Mouse (Mus musculus): ENCODE measurements around the gene Prss27. TPM values are rescaled to one million over a fixed set of nuclear protein-coding genes. Genes with fewer than 3 reads are reported as not detected.

The Prss27 gene
- polyA plus RNA-seq (2014; fragmentation: Nextera tagmentation; extraction: Ambion mirVana) = 0.20 and 0.24 TPM in 2 replicates

- no peaks in the 10 kb centered on the region for H3K27me3 ChIP-seq (ENCODE audit: insufficient read depth, low read length)
- no peak within 1 kb of the TSS for H3K9ac ChIP-seq
- H3K36me3 ChIP-seq (ENCODE audit: insufficient read depth) = no peaks in the 10 kb centered on the region
- H3K4me1 ChIP-seq (ENCODE audit: insufficient read depth) = no peaks in the 10 kb centered on the region
- DNase-seq = no peak
- WGBS = 63% methylated on average over 4 of the region's 4 CpGs
- H3K9me3 ChIP-seq (ENCODE audit: low read depth, low read length) = no peaks in the 10 kb centered on the region
- ATAC-seq (ENCODE audit: insufficient read depth) = no peak
- H3K4me3 ChIP-seq (ENCODE audit: low read depth, low read length) = no peak within 1 kb of the TSS
- no peak for TF ChIP-seq CTCF (IDR thresholded peaks at IDR 0.05; ENCODE audit: low read depth)
- H3K27ac ChIP-seq (ENCODE audit: low read depth) = no peak within 1 kb of the TSS
- no peak within 1 kb of the TSS for H3K4me2 ChIP-seq
These were observed at the start of gene Prss27 for GRCm38 (mm10) chr17:24037844-24038243. Gene Prss27 (plus strand): TSS chr17:24038144.

GRCm38 (mm10) chr17:23989802-23990201, 48.1 kb upstream of the Prss27 start:
- H3K36me3 ChIP-seq (ENCODE audit: insufficient read depth) = no peaks in the 10 kb centered on the region
- no peak for DNase-seq
- no peak overlapping the region for H3K9ac ChIP-seq
- no peak for ATAC-seq (ENCODE audit: insufficient read depth)
- H3K4me2 ChIP-seq = no peak overlapping the region
- H3K4me1 ChIP-seq (ENCODE audit: insufficient read depth) = peaks cover 5% of the 10 kb centered on the region; the same call in 1 of the 2 replicates
- no peak overlapping the region for H3K27ac ChIP-seq (ENCODE audit: low read depth)
- no peak overlapping the region for H3K4me3 ChIP-seq (ENCODE audit: low read depth, low read length)
- no peaks in the 10 kb centered on the region for H3K27me3 ChIP-seq (ENCODE audit: insufficient read depth, low read length)
- TF ChIP-seq CTCF (IDR thresholded peaks at IDR 0.05; ENCODE audit: low read depth) = no peak
- WGBS = 33% methylated on average over 2 of the region's 2 CpGs
- H3K9me3 ChIP-seq (ENCODE audit: low read depth, low read length) = no peaks in the 10 kb centered on the region

- WGBS = 60% methylated on average over 9 of the region's 9 CpGs
- H3K4me1 ChIP-seq (ENCODE audit: insufficient read depth) = peaks cover 5% of the 10 kb centered on the region; the same call in 1 of the 2 replicates
- H3K27ac ChIP-seq (ENCODE audit: low read depth) = no peak overlapping the region
- H3K4me2 ChIP-seq = peak overlapping the region; percentile 56
- no peaks in the 10 kb centered on the region for H3K9me3 ChIP-seq (ENCODE audit: low read depth, low read length)
- no peak for DNase-seq
- no peaks in the 10 kb centered on the region for H3K36me3 ChIP-seq (ENCODE audit: insufficient read depth)
- H3K9ac ChIP-seq = no peak overlapping the region
- peak overlapping the region; percentile 17; the same call in 1 of the 2 replicates for H3K4me3 ChIP-seq (ENCODE audit: low read depth, low read length)
- TF ChIP-seq CTCF (IDR thresholded peaks at IDR 0.05; ENCODE audit: low read depth) = no peak
- peak; percentile 72 for ATAC-seq (ENCODE audit: insufficient read depth)
- no peaks in the 10 kb centered on the region for H3K27me3 ChIP-seq (ENCODE audit: insufficient read depth, low read length)
These were observed 45.0 kb upstream of the Prss27 start for GRCm38 (mm10) chr17:23992789-23993553.

GRCm38 (mm10) chr17:23993559-23994428, 44.1 kb upstream of the Prss27 start:
- peak overlapping the region; percentile 56 for H3K4me2 ChIP-seq
- whole genome bisulfite sequencing = 12% methylated on average over 31 of the region's 31 CpGs
- H3K4me3 ChIP-seq (ENCODE audit: low read depth, low read length) = peak overlapping the region; percentile 17; the same call in 1 of the 2 replicates
- ATAC-seq (ENCODE audit: insufficient read depth) (peak; percentile 68), DNase-seq (peak; percentile 97)
- no peak overlapping the region for H3K27ac ChIP-seq (ENCODE audit: low read depth)
- H3K36me3 ChIP-seq (ENCODE audit: insufficient read depth) = no peaks in the 10 kb centered on the region
- peaks cover 5% of the 10 kb centered on the region; the same call in 1 of the 2 replicates for H3K4me1 ChIP-seq (ENCODE audit: insufficient read depth)
- H3K9ac ChIP-seq = peak overlapping the region; percentile 23; the same call in 1 of the 2 replicates
- H3K9me3 ChIP-seq (ENCODE audit: low read depth, low read length) = no peaks in the 10 kb centered on the region
- no peaks in the 10 kb centered on the region for H3K27me3 ChIP-seq (ENCODE audit: insufficient read depth, low read length)
- peak; percentile 80 for TF ChIP-seq CTCF (IDR thresholded peaks at IDR 0.05; ENCODE audit: low read depth)

GRCm38 (mm10) chr17:23994667-23995066, 43.3 kb upstream of the Prss27 start:
- no peak for TF ChIP-seq CTCF (IDR thresholded peaks at IDR 0.05; ENCODE audit: low read depth)
- no peak for DNase-seq
- ATAC-seq (ENCODE audit: insufficient read depth) = no peak
- Histone ChIP-seq H3K36me3 (ENCODE audit: insufficient read depth) (no peaks in the 10 kb centered on the region), H3K27ac (ENCODE audit: low read depth) (no peak overlapping the region), H3K9ac (no peak overlapping the region), H3K9me3 (ENCODE audit: low read depth, low read length) (no peaks in the 10 kb centered on the region), H3K4me1 (ENCODE audit: insufficient read depth) (peaks cover 5% of the 10 kb centered on the region; the same call in 1 of the 2 replicates), H3K4me3 (ENCODE audit: low read depth, low read length) (no peak overlapping the region), H3K4me2 (no peak overlapping the region), H3K27me3 (ENCODE audit: insufficient read depth, low read length) (no peaks in the 10 kb centered on the region)
- WGBS = 67% methylated on average over 7 of the region's 7 CpGs

- Histone ChIP-seq H3K4me2 (no peak overlapping the region), H3K36me3 (ENCODE audit: insufficient read depth) (no peaks in the 10 kb centered on the region), H3K4me1 (ENCODE audit: insufficient read depth) (peaks cover 7% of the 10 kb centered on the region; the same call in 1 of the 2 replicates), H3K9ac (no peak overlapping the region), H3K27me3 (ENCODE audit: insufficient read depth, low read length) (no peaks in the 10 kb centered on the region), H3K9me3 (ENCODE audit: low read depth, low read length) (no peaks in the 10 kb centered on the region), H3K27ac (ENCODE audit: low read depth) (no peak overlapping the region), H3K4me3 (ENCODE audit: low read depth, low read length) (no peak overlapping the region)
- WGBS = 42% methylated on average over 1 of the region's 1 CpGs
- 0 out of 2 replicates have a peak, but pooled peaks have one; percentile 25 for TF ChIP-seq CTCF (IDR thresholded peaks at IDR 0.05; ENCODE audit: low read depth)
- no peak for DNase-seq
- no peak for ATAC-seq (ENCODE audit: insufficient read depth)
These were observed 42.5 kb upstream of the Prss27 start for GRCm38 (mm10) chr17:23995421-23995820.
